Mouse (Mus musculus): ENCODE measurements around the gene Cop1. TPM values are rescaled to one million over a fixed set of nuclear protein-coding genes. Genes with fewer than 3 reads are reported as not detected.

Gene Cop1
- total and polyA plus RNA-seq, 3 experiments: 68.5 to 184 (median 134) TPM

Small RNAs within 50 kb of the gene (microRNA-seq; reads per million reads assigned to microRNA genes)
- 188 to 330 reads per million in 2 experiments for gene Mir1843b

Data from adrenal gland, adult 2 months (tissue).